Mouse (Mus musculus) layer of hippocampus, postnatal 36 days (tissue): Measurements from ENCODE around the gene Supt20. TPM values are rescaled to one million over a fixed set of nuclear protein-coding genes. Genes with fewer than 3 reads are reported as not detected.

Experiments used
- DNase-seq, 2 experiments: peaks; one replicate each; pipeline ENCODE4 v3.0.0; 2022
- total RNA-seq, 2 experiments: library from RNA; stranded (reverse); gene quantifications; 2 replicates each; pipeline ENCODE4 v1.2.3; 2021

Supt20 gene
- total RNA-seq, 2 experiments from 2014 or later = 53.5 to 55.7 TPM

DNA sequence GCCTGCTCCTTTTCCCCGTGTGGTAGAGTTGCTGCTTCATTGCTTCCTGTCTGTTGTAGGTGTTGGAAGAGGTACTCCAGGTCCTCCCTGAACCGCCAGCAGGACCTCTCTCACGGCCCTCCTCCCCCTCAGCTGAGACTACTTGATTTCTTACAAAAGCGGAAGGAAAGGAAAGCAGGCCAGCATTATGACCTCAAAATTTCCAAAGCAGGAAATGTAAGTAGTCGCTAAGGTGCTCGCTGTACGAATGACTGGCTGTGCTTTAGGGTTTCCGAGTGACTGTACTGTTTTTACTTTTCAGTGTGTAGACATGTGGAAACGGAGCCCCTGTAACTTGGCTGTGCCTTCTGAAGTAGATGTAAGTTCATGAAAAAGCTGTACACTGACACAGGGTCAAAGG is 16.4 kb downstream of the Supt20 start:
- no peak for DNase-seq

DNA sequence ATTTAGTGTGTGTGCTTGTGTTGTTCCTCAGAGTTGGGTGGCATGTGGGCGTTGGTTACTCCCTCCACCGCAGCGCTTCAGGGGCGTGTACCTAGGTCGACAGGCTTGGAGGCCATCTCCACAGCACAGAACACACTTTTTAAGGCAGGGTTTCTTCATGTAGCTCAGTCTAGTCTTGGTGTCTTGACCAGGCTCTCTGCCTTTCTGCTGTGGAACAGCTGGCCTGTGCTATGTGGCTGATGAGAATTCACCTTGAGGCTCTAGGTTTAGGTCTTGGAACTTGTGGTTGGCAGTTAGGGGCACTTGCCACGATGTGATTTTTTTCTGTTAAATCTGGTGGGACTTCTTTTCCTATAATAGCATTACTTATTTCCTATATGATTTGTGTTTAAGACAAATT is 21.6 kb downstream of the Supt20 start, which contains the start of gene Gm21958:
Gm21958 (minus strand) TSS at position 101 of the 400 bp plus-strand sequence.
- no peak for DNase-seq

DNA sequence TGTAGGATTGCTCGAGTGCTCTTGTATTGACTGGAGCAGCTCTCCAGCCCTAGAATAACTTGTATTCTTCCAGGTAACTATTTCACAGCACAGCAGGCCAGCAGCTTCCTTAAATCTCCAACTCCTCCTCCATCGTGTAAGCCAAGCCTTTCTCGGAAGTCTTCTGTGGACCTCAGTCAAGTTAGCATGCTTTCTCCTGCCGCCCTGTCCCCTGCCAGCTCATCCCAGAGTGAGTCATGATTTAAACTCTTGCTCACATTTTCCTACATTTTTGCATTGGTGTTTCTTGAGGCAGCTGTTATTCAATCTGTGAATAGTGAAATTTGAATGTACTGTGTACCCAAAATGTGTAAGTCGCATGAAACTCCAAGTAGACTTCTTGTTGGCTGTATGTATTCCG is 22.9 kb downstream of the Supt20 start:
- no peak for DNase-seq

DNA sequence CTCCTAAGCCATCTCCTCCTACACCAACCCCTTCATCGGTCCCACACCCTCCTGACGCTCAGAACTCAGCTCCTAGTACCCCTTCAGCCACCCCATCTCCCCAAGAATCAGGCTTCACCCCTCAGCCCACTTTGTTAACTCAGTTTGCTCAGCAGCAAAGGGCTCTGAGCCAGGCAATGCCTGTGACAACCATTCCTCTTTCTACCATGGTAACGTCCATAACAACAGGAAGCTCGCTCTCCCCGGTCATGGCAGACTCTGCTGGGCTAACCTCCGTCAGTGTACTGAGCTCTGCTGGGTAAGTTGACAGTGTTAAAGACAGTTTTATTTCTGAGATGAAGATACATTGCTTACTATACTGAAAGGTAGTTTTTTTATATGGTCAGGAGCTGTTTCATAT is 24.7 kb downstream of the Supt20 start:
- no peak for DNase-seq

DNA sequence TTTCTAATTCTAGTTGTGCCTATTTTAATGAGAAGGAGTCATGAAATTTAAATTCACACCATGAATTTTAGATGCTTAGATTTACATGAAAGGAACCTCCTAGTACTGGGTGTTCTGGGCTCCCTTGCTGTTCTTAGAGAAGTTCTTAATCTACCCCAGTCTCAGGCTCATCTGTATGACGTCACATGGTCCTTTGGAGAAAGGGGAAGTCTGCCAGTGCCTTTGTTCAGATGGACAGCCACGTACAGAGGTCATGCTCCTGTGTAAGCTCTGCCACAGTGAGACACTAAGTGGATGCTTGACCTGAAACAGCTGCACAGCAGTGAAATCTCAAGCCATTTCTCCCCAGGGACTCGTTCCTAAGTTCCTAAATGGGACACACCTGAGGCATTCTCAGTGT is 26.3 kb downstream of the Supt20 start:
- DNase-seq = no peak

DNA sequence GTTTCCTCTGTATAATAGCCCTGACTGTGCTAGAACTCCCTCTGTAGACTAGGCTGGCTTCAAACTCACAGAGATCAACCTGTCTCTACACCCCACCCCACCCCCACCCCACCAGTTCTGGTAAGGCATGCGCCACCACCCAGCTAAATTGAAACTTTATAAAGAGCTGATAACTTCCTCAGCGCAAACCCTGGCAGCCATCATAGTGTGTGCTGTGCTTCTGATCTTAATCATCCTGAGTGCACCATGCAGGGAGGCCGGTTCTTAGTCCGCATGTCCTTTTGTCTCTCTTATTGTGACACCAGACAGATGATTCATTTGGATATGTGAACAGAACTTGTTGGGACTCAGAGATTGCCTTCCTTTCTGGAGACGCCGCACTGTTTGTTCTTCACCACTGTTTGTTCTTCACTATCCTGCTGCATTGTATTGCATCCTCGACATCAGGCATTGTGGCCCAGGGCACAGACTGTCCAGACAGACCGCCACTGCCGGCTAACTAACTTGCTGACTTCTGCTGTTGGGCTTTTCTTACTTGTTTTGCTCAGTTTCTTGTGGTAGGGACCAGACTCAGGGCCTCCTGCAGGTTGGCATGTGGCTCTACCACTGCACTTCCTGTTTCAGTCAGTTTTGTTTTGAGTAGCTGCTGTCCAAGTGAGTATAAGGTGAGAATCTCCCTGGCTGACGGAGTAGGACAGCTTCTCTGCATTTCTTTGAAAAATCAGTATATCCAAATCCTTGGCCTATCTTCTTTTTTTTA is 31.3 kb downstream of the Supt20 start:
- DNase-seq = no peak

DNA sequence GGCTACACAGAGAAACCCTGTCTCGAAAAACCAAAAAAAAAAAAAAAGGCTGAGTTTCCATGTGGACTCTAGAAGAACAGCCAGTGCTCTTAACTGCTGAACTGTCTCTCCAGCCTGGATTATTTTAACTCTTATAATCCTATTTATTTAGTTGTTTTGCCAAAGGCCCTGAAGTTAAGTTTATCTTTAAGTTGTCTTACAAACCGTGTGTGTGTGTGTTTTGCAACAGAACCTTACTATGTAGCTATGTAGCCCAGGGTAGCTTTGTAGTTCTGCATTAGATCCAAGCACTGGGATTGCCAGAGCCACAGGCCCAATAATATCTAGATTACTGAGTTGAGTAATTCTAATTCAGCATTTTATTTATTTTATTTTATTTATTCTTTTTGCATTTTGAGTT is 32.7 kb downstream of the Supt20 start:
- no peak for DNase-seq

DNA sequence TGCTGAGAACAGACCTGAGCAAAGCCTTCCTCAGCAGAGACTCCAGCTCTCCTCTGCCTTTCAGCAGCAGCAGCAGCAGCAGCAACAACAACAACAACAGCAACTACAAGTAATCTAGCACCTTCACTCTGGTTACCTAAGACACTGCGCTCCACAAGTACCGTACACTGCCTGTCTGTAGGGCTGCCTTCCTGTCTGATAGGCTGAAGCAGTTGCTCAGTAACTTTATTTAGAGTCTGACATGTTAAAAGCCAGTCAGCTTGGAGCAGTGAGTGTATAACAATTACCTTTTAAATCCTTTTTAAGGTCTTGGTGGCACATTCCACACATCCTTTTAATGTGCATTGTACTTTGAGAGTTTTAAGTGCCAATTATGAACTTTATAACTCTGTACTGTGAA is 35.0 kb downstream of the Supt20 start:
- DNase-seq = no peak

DNA sequence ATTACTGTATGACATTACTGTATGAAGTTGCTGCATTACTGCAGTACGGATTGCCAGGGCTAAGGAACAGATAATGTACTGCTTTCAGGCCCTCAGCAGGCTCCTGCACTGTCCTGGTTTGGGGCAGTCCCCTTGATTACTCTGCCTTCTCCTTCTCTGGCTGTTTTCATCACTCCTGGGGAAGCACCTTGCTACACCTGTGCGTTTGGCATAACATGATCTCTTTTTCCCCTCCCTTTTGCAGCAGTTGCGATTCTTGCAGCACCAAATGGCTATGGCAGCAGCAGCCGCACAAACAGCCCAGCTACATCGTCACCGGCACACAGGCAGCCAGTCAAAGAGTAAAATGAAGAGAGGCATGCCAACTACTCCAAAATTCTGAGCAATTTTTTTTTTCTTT is 35.5 kb downstream of the Supt20 start:
- DNase-seq = no peak

DNA sequence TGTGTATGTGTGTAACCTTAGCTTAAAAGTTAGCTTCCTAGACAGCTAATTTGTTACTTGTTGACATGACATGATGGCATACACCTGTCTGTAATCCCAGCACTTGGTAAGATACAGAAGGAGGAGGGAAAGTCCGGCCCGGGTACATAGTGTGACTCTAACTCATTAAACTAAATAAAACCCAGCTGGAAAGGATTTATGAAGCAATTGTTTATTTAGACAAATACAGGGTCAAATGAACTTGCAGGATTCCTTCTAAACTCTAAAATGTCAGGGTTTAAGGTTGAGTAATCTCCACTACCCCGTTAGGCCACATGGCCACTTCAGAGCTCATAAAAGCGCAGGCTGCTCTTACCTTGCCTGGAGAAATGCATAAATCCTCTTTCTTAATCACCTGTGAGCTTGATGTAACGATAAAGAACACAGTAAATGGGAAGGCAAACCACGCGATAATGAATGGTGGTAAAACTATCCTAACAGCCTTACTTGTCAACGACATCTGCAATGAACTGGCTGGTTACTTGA is 39.1 kb downstream of the Supt20 start:
- no peak for DNase-seq

DNA sequence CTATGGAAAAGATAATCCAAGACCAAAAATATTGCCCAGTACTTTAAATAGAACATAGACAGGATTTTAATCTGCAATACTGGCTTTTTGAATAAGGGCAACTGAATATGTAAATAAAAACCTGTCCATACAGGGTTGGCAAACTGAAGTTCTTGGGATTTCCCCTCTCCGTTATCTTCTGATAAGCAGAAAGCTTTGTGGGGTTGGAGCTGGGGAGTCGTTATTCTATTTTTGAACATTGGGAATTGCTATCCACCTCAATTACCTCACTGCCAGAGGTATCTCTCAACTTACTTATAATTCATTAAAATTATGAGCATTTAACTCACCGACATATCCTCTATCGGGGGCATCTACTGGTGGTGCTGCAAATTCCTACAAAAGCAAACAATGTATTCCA is 39.8 kb downstream of the Supt20 start:
- no peak for DNase-seq

DNA sequence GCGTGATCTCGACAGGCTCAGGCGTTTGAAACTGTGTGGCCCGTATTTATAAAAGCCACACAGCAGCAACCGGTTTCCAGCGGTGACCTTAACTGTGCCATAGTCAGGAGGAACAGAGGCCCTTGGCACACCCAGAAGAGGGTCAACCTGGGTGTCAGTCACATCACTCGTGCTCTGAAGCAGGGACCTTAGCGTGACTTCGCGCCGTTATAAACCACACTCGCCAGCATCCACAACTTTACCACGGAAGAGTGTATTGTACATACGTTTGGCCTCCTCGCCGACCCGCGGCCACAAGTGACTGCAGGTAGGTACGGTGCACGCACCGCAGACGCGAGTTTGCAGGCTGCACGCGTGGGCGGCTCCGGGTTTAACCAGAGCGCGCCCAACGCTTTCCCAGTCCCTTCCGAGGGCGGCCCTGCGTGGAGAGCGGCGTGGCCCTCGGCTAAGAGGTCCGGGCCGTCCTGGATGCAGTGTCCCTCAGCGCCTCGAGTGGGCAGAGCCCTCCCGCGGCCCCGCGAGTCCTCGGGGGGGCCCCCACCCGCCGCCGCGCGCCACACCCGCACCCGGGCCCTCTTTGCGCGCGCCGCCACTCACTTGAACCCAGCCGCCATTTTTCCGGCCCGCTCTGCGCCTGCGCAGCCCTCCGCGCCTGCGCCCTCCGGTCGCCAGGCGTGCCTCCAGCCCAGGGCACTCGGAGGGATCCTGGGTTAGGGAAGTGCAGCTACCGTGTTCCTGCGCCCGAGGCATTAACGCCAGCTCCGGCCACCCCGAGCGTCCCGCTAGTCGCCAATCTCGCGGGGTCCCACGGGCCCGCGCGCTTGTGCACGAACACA is 42.0 kb downstream of the Supt20 start:
- DNase-seq = peak; percentile 88 to 89

DNA sequence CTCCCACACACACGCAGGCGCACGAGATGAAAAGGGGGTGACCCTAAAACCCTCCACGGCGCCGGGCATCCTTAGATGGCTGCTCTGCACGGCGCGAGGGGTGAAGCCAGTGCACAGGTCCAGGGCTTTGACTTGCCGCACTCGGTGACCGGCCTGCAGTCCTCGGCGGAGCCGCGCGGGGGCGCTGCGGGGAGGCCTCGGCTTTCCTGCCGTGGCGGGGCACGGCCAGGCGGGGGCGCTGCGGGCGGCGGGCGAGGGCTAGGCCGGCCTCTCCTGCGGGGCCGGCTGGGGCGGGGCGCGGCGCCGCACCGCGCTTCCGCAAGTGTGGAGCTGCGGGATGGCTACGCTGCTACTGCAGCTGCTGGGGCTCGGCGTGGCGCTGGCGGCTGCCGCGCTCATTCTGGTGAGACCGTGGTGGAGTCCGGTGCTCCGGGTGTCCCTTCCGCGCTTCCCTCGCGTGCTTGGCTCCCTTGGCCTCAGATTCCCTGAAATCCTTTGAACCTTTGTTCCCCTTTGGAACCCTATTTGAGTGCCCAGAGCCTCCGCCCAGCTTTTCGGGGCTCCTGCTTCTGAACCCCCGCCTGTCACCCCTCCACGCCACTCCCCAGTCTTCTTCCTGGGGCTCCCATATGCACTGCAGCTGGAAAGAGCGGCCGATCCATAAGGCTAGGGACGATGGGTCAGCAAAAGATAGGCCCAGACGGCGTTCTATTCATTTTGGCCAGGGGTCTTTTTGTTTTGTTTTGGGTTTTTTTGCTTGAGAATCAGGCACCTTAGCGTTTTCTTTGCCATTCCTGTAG is 42.8 kb downstream of the Supt20 start, which contains the start of the genes Exosc8 and Alg5:
Exosc8 (minus strand) TSS at position 147 of the 800 bp plus-strand sequence.
Alg5 (plus strand) TSS at position 293 of the 800 bp plus-strand sequence.
- peak; percentile 92 to 94 for DNase-seq

DNA sequence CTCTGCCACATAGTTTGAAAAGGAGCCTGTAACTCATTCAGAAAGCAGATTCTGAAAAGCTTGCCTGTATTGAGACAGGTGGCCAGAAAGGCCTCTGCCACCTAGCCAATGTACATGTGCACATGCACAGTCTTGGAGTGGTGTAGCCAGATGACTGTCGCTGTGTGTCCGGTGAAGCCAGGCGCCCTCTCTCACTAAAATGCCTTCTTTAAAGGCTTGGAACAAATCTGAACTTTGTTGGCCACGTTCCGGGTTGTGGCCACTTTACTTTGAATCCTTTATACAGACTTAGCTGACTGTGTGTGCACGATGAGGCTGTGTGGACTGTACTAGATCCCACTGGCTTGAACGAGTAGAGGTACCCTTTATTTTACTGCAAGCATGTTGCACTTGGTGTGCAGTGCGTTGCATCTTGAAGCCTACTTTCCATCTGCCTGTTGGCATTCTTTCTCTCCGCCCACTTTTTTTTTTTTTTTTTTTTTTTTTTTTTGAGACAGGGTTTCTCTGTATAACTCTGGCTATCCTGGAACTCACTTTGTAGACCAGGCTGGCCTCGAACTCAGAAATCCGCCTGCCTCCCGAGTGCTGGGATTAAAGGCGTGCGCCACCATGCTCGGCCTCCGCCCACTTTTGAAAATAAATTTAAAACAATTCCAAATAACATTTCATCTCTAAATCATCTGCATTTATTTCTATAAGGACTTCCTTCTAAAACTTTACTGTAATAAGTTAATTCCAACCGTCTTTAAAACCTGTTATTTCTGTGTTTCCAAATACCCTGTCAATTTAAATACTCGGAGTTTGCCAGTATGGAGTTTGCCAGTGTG is 43.7 kb downstream of the Supt20 start:
- peak in 1 of 2 experiments; percentile 7 for DNase-seq

DNA sequence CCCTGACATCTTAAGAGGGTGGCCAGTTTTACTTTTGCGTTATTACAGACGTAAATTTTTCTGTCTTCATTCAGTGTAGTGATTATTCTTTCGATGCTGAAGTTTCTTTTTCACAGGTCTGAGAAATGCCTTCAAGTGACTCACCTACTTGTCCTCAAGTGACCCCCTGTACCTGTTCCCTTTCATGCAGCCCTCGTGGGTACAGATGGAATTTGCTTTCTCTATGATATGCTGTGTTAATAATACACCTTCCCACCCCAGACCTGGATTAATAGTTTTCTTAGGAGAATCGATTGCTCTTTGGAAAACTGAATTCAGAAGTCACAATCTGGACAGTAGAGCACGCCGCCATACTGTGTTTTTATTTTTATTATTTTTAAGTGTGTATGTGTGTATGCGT is 44.7 kb downstream of the Supt20 start:
- no peak for DNase-seq

DNA sequence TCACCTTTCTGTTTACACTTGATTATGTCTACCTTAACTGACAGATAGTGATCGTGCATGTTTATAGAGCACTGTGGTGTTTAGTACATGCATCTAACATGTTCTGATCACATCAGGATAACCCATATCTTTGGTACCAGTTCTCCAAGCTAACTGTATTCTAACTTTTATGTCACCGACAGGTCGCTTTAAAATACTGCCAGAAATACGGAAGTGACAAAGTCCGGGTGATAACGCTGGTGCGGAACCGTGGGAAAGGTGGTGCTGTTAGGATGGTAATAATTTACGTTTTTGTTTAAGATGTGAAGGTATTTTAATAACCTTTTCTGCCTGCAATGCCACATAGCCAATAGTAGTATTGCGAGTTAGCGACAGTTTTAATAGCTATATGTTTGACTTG is 49.4 kb downstream of the Supt20 start:
- no peak for DNase-seq

DNA sequence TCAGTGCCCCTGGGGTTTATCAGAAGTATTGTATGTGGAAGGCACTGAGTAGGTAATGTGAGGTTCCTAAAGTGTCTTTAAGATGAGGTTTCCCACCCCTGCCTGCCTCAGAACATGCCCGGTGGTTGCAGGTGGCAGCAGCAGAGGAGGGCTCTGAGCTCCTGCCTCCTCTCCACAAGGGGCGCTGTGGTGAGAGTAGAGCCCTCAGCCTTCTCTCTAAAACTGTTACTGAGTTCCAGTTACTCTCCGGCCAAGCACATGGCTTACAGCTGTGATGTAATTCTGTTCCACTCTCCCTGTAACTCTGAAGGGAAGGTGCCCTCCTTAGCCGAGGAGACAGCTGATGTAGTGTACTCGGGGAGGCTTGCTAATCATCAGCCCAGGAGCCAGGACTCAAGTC is 53.2 kb downstream of the Supt20 start:
- no peak for DNase-seq

DNA sequence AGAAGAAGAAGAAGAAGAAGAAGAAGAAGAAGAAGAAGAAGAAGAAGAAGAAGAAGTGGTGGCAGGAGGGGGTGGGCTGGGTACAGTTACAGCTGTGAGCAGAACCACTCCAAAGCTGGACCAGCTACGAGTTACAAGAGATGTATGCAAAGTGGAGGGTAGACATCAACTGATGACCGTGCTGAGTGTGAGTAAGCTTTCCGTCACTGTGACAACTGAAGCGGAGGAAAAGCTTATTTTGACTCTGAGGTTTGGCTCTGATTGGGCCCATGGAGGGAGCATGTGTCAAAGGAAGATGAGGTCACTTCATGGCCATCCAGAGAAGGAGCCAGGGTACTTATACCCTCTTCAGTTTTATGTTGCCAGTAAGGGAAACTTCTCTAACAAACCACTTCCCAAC is 60.8 kb downstream of the Supt20 start:
- DNase-seq = no peak

DNA sequence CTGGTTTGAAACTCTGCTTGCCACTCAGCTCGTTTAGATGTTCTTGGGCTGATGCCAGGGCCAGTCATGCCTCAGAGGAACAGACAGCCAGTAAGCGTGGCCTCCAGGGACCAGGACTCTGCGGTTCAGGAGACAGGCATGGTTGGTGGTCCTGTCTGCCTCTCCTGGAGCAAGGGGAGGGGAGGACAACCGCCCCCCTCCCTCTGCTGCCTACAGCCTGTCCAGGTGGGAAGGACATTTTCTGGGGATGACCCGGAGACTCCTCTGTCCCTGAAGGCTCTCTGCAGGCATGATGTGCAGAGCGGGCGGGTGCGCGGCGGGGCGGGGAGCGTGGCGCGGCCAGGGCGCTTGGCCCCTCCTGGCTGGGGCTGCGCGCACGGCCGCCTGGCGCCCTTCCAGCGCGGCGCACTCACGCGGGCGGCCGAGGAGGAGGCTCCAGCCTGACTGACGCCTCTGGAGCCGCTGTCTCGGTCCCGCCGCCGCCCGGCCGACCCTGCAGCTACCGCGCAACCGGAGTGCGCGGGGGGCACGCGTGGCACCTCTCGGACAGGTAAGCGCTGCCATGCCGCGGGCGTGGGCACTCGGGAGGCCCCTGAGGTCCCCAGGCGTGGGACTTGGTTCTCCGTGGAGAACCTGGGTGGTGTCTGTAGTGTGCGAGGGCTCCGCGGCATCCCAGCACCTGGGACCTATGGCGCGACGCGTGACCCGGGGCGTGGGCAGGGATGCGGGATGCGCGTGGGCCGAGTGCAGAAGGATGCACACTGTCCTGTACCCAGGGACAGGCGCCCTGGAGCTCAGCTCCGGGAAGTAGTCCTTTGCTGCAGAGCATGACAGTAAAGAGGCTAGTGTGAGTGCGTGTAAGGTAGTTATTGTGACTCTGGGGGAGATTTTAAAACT is 62.8 kb downstream of the Supt20 start, which contains the start of gene Smad9:
Smad9 (plus strand) TSS at position 438 of the 897 bp plus-strand sequence.
- DNase-seq = peak; percentile 47 to 56

DNA sequence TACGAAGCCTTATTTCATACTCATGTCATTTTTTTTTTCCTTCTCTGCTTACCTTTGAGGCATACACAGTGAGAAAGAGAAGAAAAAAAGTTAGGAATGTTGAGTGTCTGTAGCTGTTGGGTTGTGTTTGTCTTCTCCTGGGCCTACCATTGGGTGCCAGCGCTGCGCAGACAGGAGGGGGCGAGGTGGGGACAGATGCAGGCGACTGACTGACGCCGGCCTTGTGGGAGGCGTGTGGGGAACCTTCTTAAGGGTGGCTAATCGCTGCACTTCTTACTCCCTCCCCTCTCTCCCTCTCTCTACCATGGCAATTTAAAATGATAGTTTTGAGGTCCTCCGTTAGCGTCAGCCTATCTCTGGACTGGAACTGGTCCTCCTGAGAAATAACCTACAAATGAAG is 63.5 kb downstream of the Supt20 start:
- peak; percentile 31 to 48 for DNase-seq
